Mouse (Mus musculus) MEL-GATA-1-ER (cell line): ENCODE measurements around the gene Efna1.

ENCODE experiments used
- DNase-seq: peaks from one replicate; pipeline ENCODE4 v3.0.0-alpha.2; 2012; ENCODE audit warnings: low read depth; ENCODE audit errors: extremely low read depth

Efna1 gene

DNA sequence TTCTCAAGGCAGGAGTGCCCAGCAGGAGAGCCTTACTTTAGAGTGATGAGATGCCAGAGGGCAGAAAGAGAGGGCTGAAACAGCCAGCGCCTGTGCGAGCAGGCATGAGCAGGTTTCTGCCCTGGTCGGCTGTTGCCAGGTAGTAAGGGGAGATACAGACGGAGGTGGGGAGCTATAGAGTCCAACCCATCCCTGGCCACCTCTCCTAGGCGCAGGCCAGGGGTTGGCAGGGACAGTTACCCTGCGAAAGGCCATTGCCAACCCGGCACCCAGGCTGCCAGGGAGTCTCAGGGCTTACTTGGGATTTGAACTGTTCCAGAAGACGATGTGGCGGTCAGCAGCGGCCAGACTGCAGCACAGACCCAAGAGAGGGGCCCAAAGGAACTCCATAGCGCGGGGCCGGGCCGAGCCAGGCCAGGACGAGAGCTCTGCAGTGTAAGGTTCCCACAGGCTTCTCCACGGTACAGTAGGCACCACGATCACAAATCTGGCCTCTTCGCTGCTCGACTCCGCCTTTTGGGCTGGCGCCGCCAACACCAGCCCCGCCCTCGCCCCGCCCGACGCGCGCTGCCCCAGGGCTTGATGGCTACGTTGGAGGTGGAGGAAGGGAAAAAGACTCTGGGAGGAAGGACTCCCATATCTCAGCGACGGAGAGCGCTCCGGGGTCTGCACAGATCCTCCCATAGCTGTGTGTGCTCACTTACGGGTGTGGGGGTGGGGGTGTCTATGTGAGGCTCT lies 1.6 kb downstream of the Efna1 start:
- DNase-seq, result no peak

DNA sequence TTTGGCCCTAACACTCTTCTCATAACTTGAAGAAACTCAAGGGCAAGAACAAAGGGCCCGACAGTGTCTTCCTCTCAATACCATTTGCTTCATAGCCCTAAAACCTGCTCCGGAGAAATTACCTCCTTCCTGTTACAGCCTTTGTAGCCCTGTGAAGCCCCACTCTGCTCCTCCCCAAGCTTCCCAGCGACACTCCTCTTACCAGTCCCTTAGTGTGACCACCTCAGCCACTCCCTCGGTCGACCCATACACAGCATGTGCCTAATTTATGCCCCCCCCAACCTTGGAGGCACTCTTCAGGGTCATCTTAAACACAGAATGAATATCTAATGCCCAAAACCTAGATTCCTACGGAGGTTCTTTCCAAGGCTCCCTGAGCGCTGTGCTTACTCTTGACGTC lies 2.3 kb downstream of the Efna1 start:
- DNase-seq, result no peak

DNA sequence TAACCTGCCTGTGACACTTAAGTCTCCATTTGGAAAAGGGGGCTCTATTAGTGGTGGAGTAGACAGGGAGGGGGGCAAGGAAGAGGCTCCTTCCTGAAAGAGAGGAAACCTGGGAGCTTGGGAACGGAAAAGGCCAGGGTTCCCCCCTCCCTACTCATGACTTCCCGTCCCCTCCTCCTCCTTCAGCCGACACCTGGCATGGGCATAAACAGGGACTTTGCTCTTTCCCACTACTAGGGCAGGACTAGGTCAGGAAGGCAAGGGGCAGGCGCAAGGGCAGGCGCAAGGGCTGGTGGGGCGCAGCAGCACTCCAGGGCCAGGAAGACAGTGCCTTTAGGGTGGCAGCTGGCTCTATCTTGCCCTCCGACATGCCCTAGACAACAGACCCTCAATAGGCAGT lies 2.8 kb downstream of the Efna1 start:
- no peak for DNase-seq

DNA sequence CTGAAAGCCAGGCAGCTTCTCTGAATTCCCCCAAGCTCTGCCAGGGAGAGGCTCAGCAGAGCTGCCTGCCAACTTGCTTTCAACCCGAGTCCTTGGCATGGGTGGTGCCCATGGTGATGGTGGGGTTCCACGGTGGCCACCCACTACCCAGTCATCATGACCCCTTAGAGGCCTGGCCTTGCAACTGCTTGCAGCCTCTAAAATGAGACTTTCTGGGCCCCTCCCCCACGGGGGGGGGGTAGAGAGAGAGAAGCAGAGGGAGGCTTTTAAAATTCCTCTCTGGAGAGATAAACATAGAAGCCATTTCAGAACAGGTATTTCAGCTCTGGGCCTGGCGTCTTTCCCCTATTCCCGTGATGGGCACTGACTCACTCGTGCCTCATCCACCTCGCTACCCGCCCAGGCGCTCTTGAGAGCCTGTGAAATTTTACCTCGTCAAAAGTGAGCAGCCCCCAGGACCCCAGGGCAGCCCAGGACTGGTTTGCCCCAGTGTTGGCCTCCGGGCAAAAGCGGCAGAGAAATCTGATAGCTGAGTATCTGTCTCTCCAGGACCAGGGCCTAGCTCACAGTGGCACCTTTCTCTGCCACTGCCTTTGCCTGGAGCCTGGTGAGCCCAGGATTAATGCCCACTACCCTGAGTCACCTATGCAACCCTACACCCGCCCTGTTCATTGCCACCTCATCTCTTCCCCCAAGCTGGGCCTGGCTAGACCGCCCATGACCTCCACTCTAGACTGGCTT lies 3.5 kb downstream of the Efna1 start:
- no peak for DNase-seq

DNA sequence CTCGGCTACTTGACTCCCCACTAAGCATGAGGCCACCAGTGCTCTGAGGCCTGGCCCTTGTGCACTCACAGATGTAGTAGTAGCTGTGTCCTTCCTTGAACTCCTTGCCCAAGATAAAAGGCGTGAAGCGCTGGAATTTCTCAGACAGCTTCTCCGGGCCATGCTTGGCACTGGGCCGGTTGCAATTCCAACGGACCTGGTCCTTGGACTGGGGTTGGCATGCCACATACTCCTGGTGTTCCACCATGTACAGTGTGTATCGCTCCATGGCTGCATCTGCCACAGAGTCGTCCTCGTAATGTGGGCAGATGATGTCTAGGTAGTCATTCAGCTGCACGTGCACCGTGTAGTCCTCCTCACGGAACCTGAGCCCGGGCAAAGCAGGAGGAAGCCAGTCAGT lies 4.9 kb downstream of the Efna1 start:
- DNase-seq, result no peak

DNA sequence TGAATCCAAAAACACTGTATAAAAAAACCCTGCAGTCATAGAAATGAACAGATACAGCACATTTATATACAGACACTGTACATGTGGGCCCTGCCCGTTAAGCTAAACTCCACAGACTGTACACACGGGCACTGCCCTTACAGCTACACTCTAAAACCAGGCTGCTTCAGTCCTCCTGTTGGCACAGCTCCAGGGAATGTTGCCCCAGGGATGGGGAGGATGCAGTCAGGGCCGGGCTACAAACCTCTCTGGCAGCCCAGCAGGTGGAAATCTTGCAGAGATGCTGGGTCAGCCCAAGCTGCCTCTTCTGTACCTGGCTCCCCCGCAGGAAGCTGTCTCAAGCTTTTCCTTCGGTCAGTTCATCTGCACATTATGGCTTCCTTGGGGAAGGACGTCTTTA lies 9.2 kb downstream of the Efna1 start:
- DNase-seq, result no peak

DNA sequence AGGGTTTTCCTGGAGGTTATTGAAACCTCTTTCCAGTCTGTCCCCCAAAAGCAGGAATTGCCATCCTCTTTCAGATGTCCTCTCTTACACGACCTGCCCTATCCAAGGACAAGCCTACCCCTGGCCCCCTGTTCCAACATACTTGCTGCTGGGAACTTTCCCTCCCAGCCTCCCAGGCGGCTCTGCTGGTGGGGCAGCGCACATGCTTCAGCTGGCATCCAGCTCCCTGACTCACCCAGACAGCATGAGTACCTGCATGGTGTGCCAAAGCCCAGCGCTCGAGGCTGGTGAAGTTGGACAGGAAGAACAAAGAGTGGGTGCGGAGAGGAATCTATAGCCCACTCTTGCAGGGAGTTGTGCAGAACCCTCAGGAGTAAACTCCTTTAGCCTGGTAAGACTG lies 10.1 kb downstream of the Efna1 start:
- no peak for DNase-seq

DNA sequence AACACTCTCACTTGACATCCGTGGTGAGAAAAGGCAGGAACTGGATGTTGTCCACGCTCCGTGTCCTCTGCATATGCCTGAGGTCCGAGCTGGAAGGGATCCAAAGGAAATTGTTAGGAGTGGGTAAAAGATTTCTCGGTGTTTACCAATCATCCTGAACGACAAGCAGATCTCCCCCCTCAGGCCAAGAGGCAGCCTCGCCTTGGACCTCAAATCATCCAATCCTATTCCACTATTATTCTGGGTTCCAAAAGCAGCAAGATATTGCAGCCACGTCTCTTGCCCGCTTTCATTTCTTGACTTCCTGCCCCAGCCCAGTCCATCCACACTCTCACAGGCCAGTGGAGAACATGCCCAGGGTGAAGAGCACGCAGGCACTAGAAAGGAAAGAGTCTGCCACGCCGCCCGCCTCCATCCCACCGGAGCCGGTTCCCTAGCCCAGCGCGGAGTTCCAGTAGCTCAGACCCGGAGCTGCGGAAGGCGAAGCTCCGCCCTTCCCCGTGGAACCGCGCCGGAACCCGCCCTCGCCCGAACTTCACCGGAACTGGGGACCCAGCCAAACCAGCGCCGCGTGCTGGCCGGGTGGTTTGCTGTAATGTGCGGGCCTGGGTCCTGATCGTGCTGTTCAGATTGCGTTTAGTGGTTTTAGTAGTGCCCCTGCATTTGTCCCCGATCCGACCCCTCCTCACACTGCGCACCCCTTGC lies 10.7 kb downstream of the Efna1 start, which contains the start of gene Slc50a1:
Gene Slc50a1, minus strand, starts transcription at position 520 of the 705 bp plus-strand sequence.
- no peak for DNase-seq

DNA sequence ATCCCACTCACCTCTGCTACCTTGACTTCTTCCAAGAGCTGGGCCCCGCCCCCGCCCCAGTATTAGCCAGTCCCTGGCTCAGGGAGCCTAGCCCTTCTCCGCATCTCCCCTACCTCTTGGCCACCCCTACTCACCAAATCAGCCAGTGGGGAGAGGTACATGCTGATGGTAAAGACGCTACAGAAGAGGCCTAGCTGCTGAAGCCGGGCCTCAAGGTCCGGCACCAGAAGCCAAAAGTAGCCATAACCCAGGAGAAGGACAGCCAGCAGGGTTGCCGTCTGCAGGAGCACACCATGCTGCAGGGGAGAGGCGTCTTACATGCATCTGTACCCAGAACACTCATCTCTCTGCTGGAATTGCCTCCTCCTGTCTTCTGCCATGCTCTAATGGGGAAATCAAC lies 12.0 kb downstream of the Efna1 start:
- DNase-seq, result no peak

DNA sequence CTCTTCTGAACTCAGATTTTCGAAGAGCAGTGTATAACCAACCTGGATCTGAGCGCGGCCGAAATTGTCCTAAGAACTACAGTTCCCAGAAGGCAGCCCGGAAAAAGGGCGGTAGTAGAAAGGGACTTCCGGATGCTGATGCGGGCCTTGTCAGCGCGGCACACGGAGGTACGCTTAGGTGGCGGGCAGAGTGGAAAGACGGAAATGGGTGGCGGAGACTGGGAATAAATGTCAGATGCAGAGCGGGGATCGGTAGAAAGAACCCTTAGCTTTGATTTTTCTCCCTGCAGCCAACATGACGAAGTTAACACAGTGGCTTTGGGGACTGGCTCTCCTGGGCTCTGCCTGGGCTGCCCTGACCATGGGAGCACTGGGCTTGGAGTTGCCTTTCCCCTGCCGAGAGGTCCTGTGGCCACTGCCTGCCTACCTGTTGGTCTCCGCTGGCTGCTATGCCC lies 14.5 kb downstream of the Efna1 start:
- DNase-seq, result peak; percentile 82

DNA sequence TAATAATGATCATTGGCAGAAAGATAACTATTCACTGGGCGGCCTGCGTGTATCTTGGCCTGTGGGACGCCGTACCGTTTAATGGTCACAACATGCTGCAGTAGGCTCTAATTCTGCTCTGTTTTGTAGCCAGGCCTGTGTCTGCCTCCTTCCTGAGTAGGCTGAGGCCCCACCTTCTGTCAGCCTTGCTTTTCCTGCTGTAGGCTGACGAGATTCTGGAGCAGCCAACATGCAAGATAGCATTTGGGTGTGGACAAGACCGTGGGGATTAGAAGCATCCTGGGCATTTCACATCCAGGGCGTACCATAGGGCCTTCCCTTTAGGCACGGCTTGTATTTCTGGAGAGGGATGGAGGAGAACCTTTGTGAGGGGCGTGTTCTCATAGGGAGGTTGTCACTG lies 18.5 kb downstream of the Efna1 start:
- DNase-seq, result no peak

DNA sequence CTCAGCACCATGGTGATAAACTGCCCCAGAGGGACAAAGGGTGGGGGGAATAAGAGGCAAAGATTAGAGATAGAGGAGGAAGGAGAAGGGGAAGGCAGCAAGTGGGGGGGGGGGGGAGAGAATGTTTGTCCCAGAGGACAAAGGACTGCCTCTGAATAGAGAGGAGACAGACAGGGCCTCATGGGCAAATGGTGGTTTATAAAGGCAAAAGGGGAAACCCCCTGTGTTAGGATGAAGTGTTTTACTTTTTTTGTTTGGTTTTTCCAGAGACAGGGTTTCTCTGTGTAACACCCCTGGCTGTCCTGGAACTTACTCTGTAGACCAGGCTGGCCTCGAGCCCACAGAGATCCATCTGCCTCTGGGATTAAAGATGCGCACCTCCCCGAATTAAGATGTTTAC lies 20.7 kb downstream of the Efna1 start:
- DNase-seq, result no peak

DNA sequence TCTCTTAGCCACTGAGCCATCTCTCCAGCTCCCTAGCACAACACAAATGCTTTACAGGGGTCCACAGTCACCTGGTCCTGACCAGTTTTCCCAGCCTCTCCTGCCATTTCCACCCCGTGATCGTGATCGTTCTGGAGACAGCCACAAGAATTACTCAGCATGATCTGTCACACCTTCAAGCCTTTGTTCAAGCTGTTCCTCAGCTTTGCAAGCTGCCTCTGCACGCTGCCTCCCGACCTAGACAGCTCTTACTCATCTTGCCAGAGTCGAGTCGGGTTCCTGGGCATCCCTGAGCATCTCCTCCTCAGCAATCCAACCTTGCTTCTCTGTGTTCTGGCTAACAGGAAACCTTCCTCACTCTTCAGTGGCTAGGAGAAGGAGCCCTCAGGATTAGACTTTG lies 21.9 kb downstream of the Efna1 start, which contains the start of gene Dpm3:
Gene Dpm3, plus strand, starts transcription at position 283 of the 400 bp plus-strand sequence.
- DNase-seq, result no peak

DNA sequence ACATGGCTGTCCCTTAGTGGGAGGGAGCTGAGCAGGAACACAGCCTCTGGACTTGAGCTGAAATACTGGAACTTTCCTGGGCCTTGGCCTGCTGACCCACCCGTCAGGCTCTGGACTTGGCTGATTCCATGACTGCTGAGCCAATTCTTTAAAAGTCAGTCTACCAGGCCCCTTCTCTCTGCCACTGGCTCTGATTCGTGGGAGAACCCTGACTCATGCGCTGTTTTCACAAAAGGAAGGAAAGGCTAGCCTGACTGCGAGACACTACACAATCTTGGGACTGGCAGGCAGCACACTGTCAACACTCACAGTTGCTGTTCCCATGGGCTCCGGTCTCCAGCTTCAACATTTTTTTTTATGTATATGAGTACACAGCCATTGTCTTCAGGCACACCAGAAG lies 24.8 kb downstream of the Efna1 start:
- DNase-seq, result no peak

DNA sequence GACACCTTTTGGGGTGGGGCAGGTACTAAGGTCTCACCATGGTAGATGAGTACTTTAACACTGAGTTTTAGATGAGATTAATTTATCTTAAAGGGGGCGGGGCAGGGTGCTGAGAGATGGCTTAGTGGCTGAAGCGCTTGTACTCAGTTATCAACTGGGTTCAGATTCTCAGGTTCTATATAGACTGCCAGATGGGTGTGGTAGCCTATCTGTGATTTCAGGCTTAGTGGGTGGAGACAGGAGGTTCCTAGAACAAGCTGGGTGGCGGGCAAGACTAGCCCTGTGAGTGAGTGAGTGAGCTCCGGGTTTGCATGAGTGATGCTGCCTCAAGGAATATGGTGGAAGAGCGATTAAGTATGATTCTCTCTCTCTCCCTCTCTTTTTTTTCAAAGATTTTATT lies 25.9 kb downstream of the Efna1 start:
- DNase-seq, result no peak

DNA sequence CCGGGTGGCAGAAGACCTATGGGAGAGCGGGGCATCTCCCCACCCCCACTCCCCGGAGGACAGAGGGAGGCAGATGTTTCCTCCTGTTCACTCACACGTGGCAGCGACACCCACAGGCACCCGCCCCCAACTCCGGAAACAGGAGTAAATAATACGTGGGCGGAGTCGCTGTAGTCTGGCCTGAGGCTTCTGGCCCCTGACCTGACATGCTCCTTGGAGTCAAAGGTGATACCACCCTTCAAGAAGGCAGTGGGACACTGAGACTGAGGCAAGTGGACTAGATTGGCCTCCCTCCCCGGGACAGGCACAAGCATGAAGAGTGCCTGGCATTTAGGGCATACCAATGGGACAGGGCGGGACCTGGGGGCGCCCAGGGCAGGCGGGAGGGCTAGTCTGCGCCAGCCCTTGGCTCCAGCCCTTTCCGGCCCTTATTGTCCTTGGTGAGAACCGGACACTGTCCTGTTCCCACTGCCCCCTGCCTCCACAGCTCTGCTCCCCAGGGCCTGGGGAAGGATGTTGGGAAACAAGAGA lies 29.5 kb downstream of the Efna1 start:
- DNase-seq, result no peak

DNA sequence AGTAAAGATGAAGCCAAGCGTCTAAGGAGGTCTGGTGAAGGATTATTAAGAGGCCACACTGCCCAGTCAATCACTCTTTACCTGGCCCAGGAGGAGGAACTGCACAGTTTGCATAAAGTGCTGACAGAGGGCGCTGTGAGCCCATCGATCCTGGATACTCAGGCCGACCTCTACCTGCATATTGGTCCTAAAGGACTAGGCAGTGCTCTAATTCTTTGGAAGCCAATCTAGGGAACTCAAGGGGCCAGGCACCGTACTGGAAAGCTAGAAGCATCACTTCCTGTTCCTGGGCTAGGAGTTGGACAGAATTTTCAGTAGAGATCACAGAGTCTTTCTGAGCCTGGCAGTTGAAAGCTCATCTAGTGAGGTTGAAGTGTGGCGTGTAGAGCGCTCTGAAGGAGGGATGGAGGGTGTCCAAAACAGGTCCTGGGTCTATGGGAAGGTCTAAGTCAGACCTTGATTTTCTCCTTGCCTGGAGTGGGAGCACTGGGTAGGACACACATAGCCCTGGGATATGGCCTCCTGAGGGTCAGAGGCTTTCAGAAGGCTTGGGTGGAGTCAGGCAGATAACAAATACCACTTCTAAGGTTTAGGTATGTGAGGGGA lies 30.4 kb downstream of the Efna1 start:
- peak; percentile 48 for DNase-seq

DNA sequence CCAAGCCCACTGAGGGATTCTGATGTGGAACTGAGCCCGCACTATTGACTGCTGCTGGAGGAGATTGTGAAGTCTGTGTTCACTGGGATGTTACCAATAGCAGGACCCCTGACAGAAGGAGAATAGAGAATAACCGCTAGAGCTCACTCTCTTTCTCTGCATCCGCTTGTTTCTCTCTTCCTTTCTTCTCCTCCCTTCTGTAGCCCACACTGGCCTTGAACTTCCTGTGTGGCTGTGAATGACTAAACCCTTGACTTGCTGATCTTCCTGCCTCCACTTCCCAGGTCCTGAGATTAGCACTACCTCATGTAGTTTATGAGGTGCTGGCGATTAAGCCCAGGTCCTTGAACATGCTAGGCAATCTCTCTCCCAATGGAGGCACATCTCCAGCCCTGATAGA lies 33.5 kb downstream of the Efna1 start:
- no peak for DNase-seq

DNA sequence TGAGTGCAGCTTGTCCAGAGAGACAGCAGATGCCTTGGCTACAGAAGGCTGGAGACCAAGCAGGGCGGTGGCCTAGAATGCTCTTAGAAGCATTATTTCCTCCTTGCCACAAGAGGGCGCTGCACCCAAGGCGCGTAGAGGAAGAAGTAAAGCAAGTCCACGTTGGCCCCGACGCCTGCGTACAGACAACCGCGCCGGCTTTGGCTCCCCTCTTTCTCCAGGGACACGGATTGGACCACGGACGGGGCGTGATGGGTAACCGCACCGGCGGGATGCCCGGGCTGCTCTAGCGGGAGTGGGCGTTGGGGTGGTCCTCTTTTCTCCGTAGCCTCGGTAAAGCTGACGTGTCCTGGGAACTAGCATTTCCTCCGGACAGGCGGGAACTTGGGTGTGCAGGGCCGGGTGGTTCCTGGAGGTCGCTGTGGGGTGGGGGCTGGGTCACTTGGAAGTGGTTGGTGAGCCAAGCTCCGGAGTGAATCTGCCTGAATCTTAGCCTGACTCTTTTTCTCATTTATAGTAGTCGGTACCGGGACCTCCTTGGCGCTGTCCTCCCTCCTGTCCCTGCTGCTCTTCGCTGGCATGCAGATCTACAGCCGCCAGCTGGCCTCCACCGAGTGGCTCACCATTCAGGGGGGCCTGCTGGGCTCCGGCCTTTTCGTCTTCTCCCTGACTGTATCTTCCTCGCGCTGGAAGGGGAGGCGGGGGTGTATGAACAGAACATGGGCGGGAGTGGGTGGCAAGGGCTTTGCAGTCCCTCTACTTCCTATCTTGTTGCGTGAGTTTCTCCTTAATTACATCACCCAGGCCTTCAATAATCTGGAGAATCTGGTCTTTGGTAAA lies 34.5 kb downstream of the Efna1 start, which contains the start of gene Trim46:
Gene Trim46, minus strand, starts transcription at position 49 of the 840 bp plus-strand sequence.
- peak; percentile 93 for DNase-seq

DNA sequence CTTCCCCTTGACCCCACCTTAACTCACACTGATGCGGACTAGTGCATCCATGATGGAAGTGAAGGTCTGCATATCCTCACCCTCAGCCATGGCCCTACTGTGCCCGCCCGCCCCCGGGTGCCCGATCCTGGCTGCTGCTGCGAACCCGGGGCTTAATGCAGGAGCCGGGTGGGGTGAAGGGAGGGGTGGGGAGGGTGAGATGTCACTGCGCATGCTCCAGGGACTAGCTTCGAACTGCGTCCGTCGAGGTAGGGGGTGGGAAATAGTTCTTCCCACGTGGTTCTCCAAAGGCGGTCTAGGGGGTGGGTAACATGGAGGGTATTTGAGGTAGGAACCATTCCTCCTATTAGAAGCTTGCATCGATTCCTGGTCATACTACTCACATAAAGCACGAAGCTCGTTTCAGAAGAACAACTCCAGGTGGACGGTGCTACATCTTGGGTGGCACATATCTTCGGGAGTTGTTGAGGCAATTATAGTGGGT lies 35.2 kb downstream of the Efna1 start, which contains the start of gene Krtcap2:
Gene Krtcap2, plus strand, starts transcription at position 279 of the 484 bp plus-strand sequence.
- DNase-seq, result peak; percentile 81
